9 mouse cellular contexts compared by ENCODE assay signal in genomic region chr11:70351868-70352267, GRCm38 (mm10). TPM values are rescaled to one million over a fixed set of nuclear protein-coding genes. Genes with fewer than 3 reads are reported as not detected.
A peak's percentile ranks its signal among the peaks of the same experiment; 100 is the strongest.
DNase-seq lines count a peak whose midpoint lies in the region; ATAC-seq and TF ChIP-seq lines count a peak whose summit lies in the region.
"Had no signal": no experiment of that assay in that cellular context is flagged by ENCODE, and none has a peak within 500 bp of the region (broad histone marks: within the 10 kb centered on the region; RNA-seq: fewer than 3 reads in every experiment).

Gene Alox15, minus strand, starts transcription at chr11:70352031.

- H3K4me2 ChIP-seq in lung, embryonic 16.5 days (ENCODE audit: low read depth, low read length), result peak within 1 kb of the TSS; percentile 21
- peak within 1 kb of the TSS; percentile 54 for H3K4me2 ChIP-seq in stomach, postnatal 0 days (replicated peaks; ENCODE audit: low read depth)

- no peak for ATAC-seq in lung, embryonic 16.5 days (ENCODE audit: low read depth)
- no peak for ATAC-seq in stomach, postnatal 0 days (ENCODE audit: low FRiP score, low TSS enrichment)

- intact Hi-C loops in left cerebral cortex, postnatal 10 days (cut with DNase I), result no loop called here

- peak within 1 kb of the TSS; percentile 49 for H3K4me3 ChIP-seq in hindbrain, embryonic 10.5 days
- peak within 1 kb of the TSS; percentile 26 for H3K4me3 ChIP-seq in lung, embryonic 16.5 days (ENCODE audit: low read length)
- peak within 1 kb of the TSS; percentile 32 for H3K4me3 ChIP-seq in stomach, postnatal 0 days (ENCODE audit: low read depth, low read length)
- H3K4me3 ChIP-seq: myocyte had no signal

- TF ChIP-seq CTCF in stomach, postnatal 0 days (IDR thresholded peaks at IDR 0.05; ENCODE audit: low read depth), result no peak

- H3K27me3 ChIP-seq in hindbrain, embryonic 10.5 days (ENCODE audit: insufficient read depth, poor library complexity, severe bottlenecking), result peaks cover 62% of the 10 kb centered on the region
- H3K27me3 ChIP-seq in lung, embryonic 16.5 days (ENCODE audit: control insufficient read depth, insufficient read depth, low read depth, low read length), result peaks cover 41% of the 10 kb centered on the region
- H3K27me3 ChIP-seq in stomach, postnatal 0 days (ENCODE audit: control insufficient read depth, insufficient read depth, low read length), result no peaks in the 10 kb centered on the region

- peak; percentile 10 for DNase-seq in CD4-positive helper T cell, adult 2 months (ENCODE audit: low read depth, low spot score)
- peak; percentile 31 for DNase-seq in c-Kit-positive CD71-negative TER-119-negative erythroid progenitor cells, embryonic 14.5 days (ENCODE audit: low read depth)
- DNase-seq in hindbrain, embryonic 10.5 days (ENCODE audit: low spot score), result no peak
- no peak for DNase-seq in stomach, postnatal 0 days (ENCODE audit: low spot score)
- no peak for DNase-seq in ovary, postnatal 10 days (ENCODE audit: low spot score)
- no peak for DNase-seq in yolk sac, embryonic 10.5 days (ENCODE audit: low spot score)
- DNase-seq in left cerebral cortex, postnatal 10 days (ENCODE audit: extremely low spot score in 1 of 2, low spot score in 2 of 2), result no peak

- no peak within 1 kb of the TSS for H3K27ac ChIP-seq in hindbrain, embryonic 10.5 days
- no peak within 1 kb of the TSS for H3K27ac ChIP-seq in lung, embryonic 16.5 days (ENCODE audit: low read length)
- no peak within 1 kb of the TSS for H3K27ac ChIP-seq in stomach, postnatal 0 days (replicated peaks)

- TF ChIP-seq EP300 in stomach, postnatal 0 days (optimal IDR thresholded peaks at IDR 0.05), result no peak

- peaks cover 16% of the 10 kb centered on the region for H3K4me1 ChIP-seq in hindbrain, embryonic 10.5 days (replicated peaks)
- no peaks in the 10 kb centered on the region for H3K4me1 ChIP-seq in lung, embryonic 16.5 days (replicated peaks; ENCODE audit: control insufficient read depth, insufficient read depth, low read length)
- H3K4me1 ChIP-seq in stomach, postnatal 0 days (replicated peaks; ENCODE audit: control insufficient read depth, insufficient read depth), result peaks cover 4% of the 10 kb centered on the region

- H3K9me3 ChIP-seq in hindbrain, embryonic 10.5 days, result no peaks in the 10 kb centered on the region
- no peaks in the 10 kb centered on the region for H3K9me3 ChIP-seq in lung, embryonic 16.5 days (ENCODE audit: control insufficient read depth, low read length)
- H3K9me3 ChIP-seq in stomach, postnatal 0 days (ENCODE audit: control insufficient read depth, low read length), result no peaks in the 10 kb centered on the region

- H3K9ac ChIP-seq in lung, embryonic 16.5 days (ENCODE audit: low read length), result no peak within 1 kb of the TSS
- H3K9ac ChIP-seq in stomach, postnatal 0 days (ENCODE audit: low read length), result no peak within 1 kb of the TSS

- under 1% methylated on average over 19 of the region's 19 CpGs for WGBS in hindbrain, embryonic 10.5 days
- WGBS in lung, embryonic 16.5 days, result 1% methylated on average over 19 of the region's 19 CpGs
- under 1% methylated on average over 19 of the region's 19 CpGs for WGBS in stomach, postnatal 0 days

- no peaks in the 10 kb centered on the region for H3K36me3 ChIP-seq in hindbrain, embryonic 10.5 days
- H3K36me3 ChIP-seq in lung, embryonic 16.5 days (ENCODE audit: control insufficient read depth, insufficient read depth, low read length), result no peaks in the 10 kb centered on the region
- H3K36me3 ChIP-seq in stomach, postnatal 0 days (ENCODE audit: control insufficient read depth, insufficient read depth, low read length), result no peaks in the 10 kb centered on the region

RNA-seq across cellular contexts. Expression of gene Alox15, which starts in this region (rescaled TPM):
- polyA plus RNA-seq in hindbrain, embryonic 10.5 days (2016; fragmentation: Nextera tagmentation; extraction: Ambion mirVana), result 0.06 and 0.16 TPM in 2 replicates
- polyA plus RNA-seq in lung, embryonic 16.5 days (2015; fragmentation: Nextera tagmentation; extraction: Ambion mirVana), result 0.70 and 0.72 TPM in 2 replicates
- polyA plus RNA-seq in stomach, postnatal 0 days (2015; fragmentation: Nextera tagmentation; extraction: Ambion mirVana), result 3.2 and 12.3 TPM in 2 replicates
- not detected for total RNA-seq in left cerebral cortex, postnatal 10 days (2021)
- polyA plus RNA-seq: myocyte had no signal

Comparison
In these comparisons a context has a peak if more than half of its experiments do, and no peak if none do; other contexts are left out.
1. DNase-seq: peak in CD4-positive helper T cell, adult 2 months (single experiment) and c-Kit-positive CD71-negative TER-119-negative erythroid progenitor cells, embryonic 14.5 days (single experiment); none in hindbrain, embryonic 10.5 days (single experiment), stomach, postnatal 0 days (single experiment), ovary, postnatal 10 days (single experiment), yolk sac, embryonic 10.5 days (single experiment) and left cerebral cortex, postnatal 10 days (0 of 2).
2. Peak in every context shown above with its lines, with median percentiles within 50 percentile points of each other: H3K4me3 ChIP-seq.